Mouse (Mus musculus): ENCODE results near the gene Chl1. TPM values are rescaled to one million over a fixed set of nuclear protein-coding genes. Genes with fewer than 3 reads are reported as not detected.

Gene Chl1
- total and polyA plus RNA-seq, 3 experiments = not detected

DNA sequence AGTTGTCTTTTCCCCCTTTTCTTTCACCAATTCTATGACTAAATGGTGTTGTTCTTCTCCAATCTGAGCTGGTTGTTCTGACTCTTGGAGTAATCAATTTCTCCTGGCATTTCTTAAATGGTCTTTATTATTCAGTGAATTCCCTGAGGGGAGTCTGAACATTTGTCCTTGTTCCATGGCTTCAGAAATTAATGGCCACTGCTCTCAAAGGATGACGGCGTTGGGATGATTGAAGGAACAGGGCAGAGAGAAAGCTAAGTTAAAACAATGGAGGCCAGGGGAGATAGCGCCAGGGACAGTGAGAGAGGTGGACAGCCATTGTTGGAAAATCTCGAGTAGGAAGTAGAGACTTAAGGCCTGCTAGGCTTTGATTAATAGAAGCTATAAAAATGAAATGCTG, 91.7 kb downstream of the Chl1 start:
- DNase-seq (ENCODE audit: extremely low read depth) = no peak
- Histone ChIP-seq H3K9me3 (replicated peaks; ENCODE audit: low read length) (peaks cover 19% of the 10 kb centered on the region), H3K79me2 (replicated peaks; ENCODE audit: control insufficient read depth, extremely low read depth, insufficient read depth, poor library complexity, severe bottlenecking) (no peaks in the 10 kb centered on the region), H3K27ac (ENCODE audit: insufficient read depth, low read depth) (no peak overlapping the region), H3K27me3 (replicated peaks) (no peaks in the 10 kb centered on the region), H3K9ac (ENCODE audit: insufficient read depth, low read depth) (no peak overlapping the region), H3K4me3 (replicated peaks in 1 of 3; ENCODE audit: low read depth in 2 of 3, low read length in 2 of 3, poor library complexity in 1 of 3) (no peak overlapping the region), H3K4me2 (ENCODE audit: insufficient read depth, low read depth, poor library complexity, severe bottlenecking) (no peak overlapping the region), H3K4me1 (ENCODE audit: control insufficient read depth in 1 of 2, insufficient read depth in 2 of 2) (no peaks in the 10 kb centered on the region), H3K36me3 (replicated peaks in 1 of 2; ENCODE audit: control insufficient read depth in 1 of 2, insufficient read depth in 1 of 2, low read length in 1 of 2) (no peaks in the 10 kb centered on the region)
- dilution Hi-C loops (cut with MboI; ENCODE audit: extremely low pct_ligation_motif_present, extremely low pct_unique_long_range_greater_than_20kb, low sequenced_read_pairs) (no loop called here), in situ Hi-C loops (cut with MboI; ENCODE audit: low pct_ligation_motif_present, low pct_unique_long_range_greater_than_20kb, low sequenced_read_pairs) (no loop called here)
- TF ChIP-seq ZNF384 (IDR thresholded peaks at IDR 0.05; ENCODE audit: low read depth, low read length) (no peak), USF2 (conservative IDR thresholded peaks at IDR 0.05; ENCODE audit: low read depth, low read length) (no peak), IRF4 (IDR thresholded peaks at IDR 0.05; ENCODE audit: low read depth, low read length) (no peak), PAX5 (IDR thresholded peaks at IDR 0.05; ENCODE audit: low read length) (no peak), GABPA (IDR thresholded peaks at IDR 0.05; ENCODE audit: insufficient replicate concordance, low read depth, low read length) (no peak), NRF1 (IDR thresholded peaks at IDR 0.05; ENCODE audit: low read depth, low read length) (no peak), MYC (IDR thresholded peaks at IDR 0.05; ENCODE audit: low read depth, low read length) (no peak), POLR2AphosphoS2 (IDR thresholded peaks at IDR 0.05; ENCODE audit: low read depth, low read length) (no peak), TCF12 (IDR thresholded peaks at IDR 0.05; ENCODE audit: low read depth, low read length) (no peak), HCFC1 (IDR thresholded peaks at IDR 0.05; ENCODE audit: low read depth, low read length) (no peak), CTCF (conservative IDR thresholded peaks at IDR 0.05 in 1 of 2, IDR thresholded peaks at IDR 0.05 in 1 of 2; ENCODE audit: low read depth in 2 of 2, low read length in 2 of 2) (no peak), ZC3H11A (IDR thresholded peaks at IDR 0.05; ENCODE audit: low read depth, low read length) (no peak), BHLHE40 (IDR thresholded peaks at IDR 0.05; ENCODE audit: low read depth, low read length) (no peak)

DNA sequence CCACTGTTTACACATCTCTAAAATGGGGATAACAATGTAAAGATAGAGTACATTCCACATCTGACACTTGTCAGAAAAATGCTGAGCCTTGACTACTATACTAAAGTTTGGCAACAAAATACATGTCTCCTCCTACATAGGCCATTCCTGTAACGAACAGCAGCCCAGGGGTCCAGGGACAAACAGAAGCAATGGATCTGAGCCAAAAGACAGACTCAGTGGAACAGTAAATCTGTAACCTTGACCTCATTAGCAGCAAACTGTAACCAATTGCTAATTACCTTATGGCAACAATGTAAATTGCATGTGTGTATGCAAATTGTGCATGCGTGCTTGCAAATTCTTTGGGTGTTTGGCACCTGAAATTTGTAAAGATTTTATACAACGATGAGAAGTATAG, 100.3 kb downstream of the Chl1 start:
- dilution Hi-C loops (cut with MboI; ENCODE audit: extremely low pct_ligation_motif_present, extremely low pct_unique_long_range_greater_than_20kb, low sequenced_read_pairs) = no loop called here

More for the DNA sequence above, 100.3 kb downstream of the Chl1 start:
- Histone ChIP-seq H3K4me3 (replicated peaks in 1 of 3; ENCODE audit: low read depth in 2 of 3, low read length in 2 of 3, poor library complexity in 1 of 3) (no peak overlapping the region), H3K4me2 (ENCODE audit: insufficient read depth, low read depth, poor library complexity, severe bottlenecking) (no peak overlapping the region), H3K27me3 (replicated peaks) (no peaks in the 10 kb centered on the region), H3K27ac (ENCODE audit: insufficient read depth, low read depth) (no peak overlapping the region), H3K9ac (ENCODE audit: insufficient read depth, low read depth) (no peak overlapping the region), H3K4me1 (ENCODE audit: control insufficient read depth in 1 of 2, insufficient read depth in 2 of 2) (no peaks in the 10 kb centered on the region), H3K9me3 (replicated peaks; ENCODE audit: low read length) (peaks cover 26% of the 10 kb centered on the region), H3K79me2 (replicated peaks; ENCODE audit: control insufficient read depth, extremely low read depth, insufficient read depth, poor library complexity, severe bottlenecking) (no peaks in the 10 kb centered on the region), H3K36me3 (replicated peaks in 1 of 2; ENCODE audit: control insufficient read depth in 1 of 2, insufficient read depth in 1 of 2, low read length in 1 of 2) (no peaks in the 10 kb centered on the region)
- DNase-seq (ENCODE audit: extremely low read depth) = no peak
- in situ Hi-C loops (cut with MboI; ENCODE audit: low pct_ligation_motif_present, low pct_unique_long_range_greater_than_20kb, low sequenced_read_pairs) = no loop called here
- no peak for TF ChIP-seq JUN (IDR thresholded peaks at IDR 0.05; ENCODE audit: insufficient read depth, low read depth, low read length)
- TF ChIP-seq BHLHE40 (IDR thresholded peaks at IDR 0.05; ENCODE audit: low read depth, low read length) = no peak
- TF ChIP-seq TCF12 (IDR thresholded peaks at IDR 0.05; ENCODE audit: low read depth, low read length) = no peak
- TF ChIP-seq IRF4 (IDR thresholded peaks at IDR 0.05; ENCODE audit: low read depth, low read length) = no peak
- no peak for TF ChIP-seq ELF1 (IDR thresholded peaks at IDR 0.05; ENCODE audit: low read depth, low read length)
- TF ChIP-seq RAD21 (IDR thresholded peaks at IDR 0.05; ENCODE audit: low read depth, low read length) = no peak
- no peak for TF ChIP-seq SIN3A (IDR thresholded peaks at IDR 0.05; ENCODE audit: low read length)
- TF ChIP-seq MYC (IDR thresholded peaks at IDR 0.05; ENCODE audit: low read depth, low read length) = no peak
- no peak for TF ChIP-seq ZC3H11A (IDR thresholded peaks at IDR 0.05; ENCODE audit: low read depth, low read length)
- TF ChIP-seq PAX5 (IDR thresholded peaks at IDR 0.05; ENCODE audit: low read length) = no peak
- no peak for TF ChIP-seq UBTF (IDR thresholded peaks at IDR 0.05; ENCODE audit: low read depth, low read length)
- TF ChIP-seq KAT2A (IDR thresholded peaks at IDR 0.05; ENCODE audit: insufficient replicate concordance, low read length) = no peak
- TF ChIP-seq ZMIZ1 (IDR thresholded peaks at IDR 0.05; ENCODE audit: low read depth, low read length) = no peak

Data from CH12.LX (cell line).